Mouse (Mus musculus) myocyte (in vitro differentiated cells): ENCODE data around the gene Yaf2. TPM values are rescaled to one million over a fixed set of nuclear protein-coding genes. Genes with fewer than 3 reads are reported as not detected.

Source experiments
- H3K27me3 ChIP-seq: one replicate; pipeline ENCODE4 v1.6.1; 2011; ENCODE audit not compliant: control insufficient read depth, insufficient read depth, insufficient read length
- H3K36me3 ChIP-seq: one replicate; pipeline ENCODE4 v1.6.1; 2011; ENCODE audit not compliant: control insufficient read depth, insufficient read depth
- H3K4me2 ChIP-seq: one replicate; pipeline ENCODE4 v1.6.1; 2011; ENCODE audit warnings: low read depth, control low read depth
- H3K4me3 ChIP-seq: one replicate; pipeline ENCODE4 v1.5.1; 2011; ENCODE audit warnings: mild to moderate bottlenecking, control low read depth, moderate library complexity
- H3K79me2 ChIP-seq: one replicate; pipeline ENCODE4 v1.6.1; 2011; ENCODE audit not compliant: control insufficient read depth, insufficient read depth
- H3ac ChIP-seq: one replicate; pipeline ENCODE4 v1.6.1; 2011; ENCODE audit not compliant: control insufficient read depth, insufficient read length
- CEBPB ChIP-seq: IDR thresholded peaks from 2 replicates; pipeline ENCODE4 v1.6.1; 2011; ENCODE audit warnings: mild to moderate bottlenecking, moderate library complexity; ENCODE audit not compliant: poor library complexity, insufficient read depth, severe bottlenecking
- E2F4 ChIP-seq: IDR thresholded peaks from one replicate; pipeline ENCODE4 v1.6.1; 2011; ENCODE audit warnings: mild to moderate bottlenecking, control low read depth, moderate library complexity; ENCODE audit not compliant: insufficient read depth
- MAX ChIP-seq: IDR thresholded peaks from one replicate; pipeline ENCODE4 v1.6.1; 2011; ENCODE audit warnings: low read depth, mild to moderate bottlenecking, control low read depth
- MYOD1 ChIP-seq, 3 experiments: IDR thresholded peaks; one replicate each; pipeline ENCODE4 v1.6.1; 2011; ENCODE audit warnings: control low read depth in 2 of 3, low read depth in 2 of 3, mild to moderate bottlenecking in 2 of 3, moderate library complexity in 1 of 3; ENCODE audit not compliant: insufficient read length in 2 of 3, control insufficient read depth in 1 of 3
- MYOG ChIP-seq, 3 experiments: IDR thresholded peaks; one replicate each; pipeline ENCODE4 v1.6.1; 2011; ENCODE audit warnings: control low read depth in 2 of 3, low read depth in 2 of 3, mild to moderate bottlenecking in 2 of 3; ENCODE audit not compliant: insufficient read length in 2 of 3, control insufficient read depth in 1 of 3, insufficient read depth in 1 of 3
- POLR2A ChIP-seq: IDR thresholded peaks from one replicate; pipeline ENCODE4 v1.6.1; 2011; ENCODE audit warnings: low read depth, mild to moderate bottlenecking, control low read depth, moderate library complexity; ENCODE audit not compliant: insufficient read length
- POLR2AphosphoS2 ChIP-seq: IDR thresholded peaks from one replicate; pipeline ENCODE4 v1.6.1; 2011; ENCODE audit warnings: low read depth, control low read depth; ENCODE audit not compliant: insufficient read length
- REST ChIP-seq: IDR thresholded peaks from one replicate; pipeline ENCODE4 v1.6.1; 2011; ENCODE audit warnings: mild to moderate bottlenecking, control low read depth, moderate library complexity; ENCODE audit not compliant: insufficient read depth, insufficient read length
- SRF ChIP-seq: IDR thresholded peaks from one replicate; pipeline ENCODE4 v1.6.1; 2011; ENCODE audit warnings: low read depth; ENCODE audit not compliant: control insufficient read depth, insufficient read length
- TCF12 ChIP-seq: IDR thresholded peaks from one replicate; pipeline ENCODE4 v1.6.1; 2011; ENCODE audit warnings: mild to moderate bottlenecking, control low read depth; ENCODE audit not compliant: poor library complexity, insufficient read depth, severe bottlenecking
- TCF3 ChIP-seq: IDR thresholded peaks from one replicate; pipeline ENCODE4 v1.6.1; 2011; ENCODE audit warnings: low read depth, control low read depth; ENCODE audit not compliant: insufficient read length
- USF1 ChIP-seq: IDR thresholded peaks from one replicate; pipeline ENCODE4 v1.6.1; 2011; ENCODE audit warnings: low read depth, mild to moderate bottlenecking, control low read depth, moderate library complexity
- polyA plus RNA-seq: library from polyadenylated mRNA; unstranded; fragments of >200 nt; fragmentation: generic; extraction: Trizol; gene quantifications from one replicate; pipeline ENCODE4 v1.2.1, GENCODE M21; 2012; ENCODE audit warnings: missing spikeins

Gene Yaf2
- polyA plus RNA-seq, 1 experiment, result 22.1 TPM

DNA sequence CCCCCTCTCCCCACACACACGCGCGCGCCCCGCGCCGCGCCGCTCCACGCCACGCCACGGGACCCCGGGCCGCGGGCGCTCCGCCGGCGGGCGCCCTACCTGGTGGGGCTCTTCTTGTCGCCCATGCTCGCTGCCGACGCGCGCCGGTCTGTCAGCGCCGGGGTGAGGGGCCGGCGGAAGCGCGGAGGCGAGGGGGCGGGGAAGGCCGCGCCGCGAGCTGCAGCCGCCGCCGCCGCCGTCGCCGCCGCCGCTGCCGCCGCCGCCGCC lies 144 bp downstream of the Yaf2 start:
- no peak overlapping the region for H3K4me2 ChIP-seq
- peak overlapping the region; percentile 50 for H3K4me3 ChIP-seq
- peaks cover 42% of the 10 kb centered on the region for H3K79me2 ChIP-seq
- H3K36me3 ChIP-seq, result peaks cover 5% of the 10 kb centered on the region
- peak overlapping the region; percentile 87 for H3ac ChIP-seq
- no peaks in the 10 kb centered on the region for H3K27me3 ChIP-seq
- TF ChIP-seq MYOG (IDR thresholded peaks at IDR 0.05; ENCODE audit: control insufficient read depth in 1 of 3, insufficient read depth in 1 of 3, insufficient read length in 2 of 3, low read depth in 2 of 3), result no peak
- TF ChIP-seq REST, result no peak
- no peak for TF ChIP-seq POLR2A
- no peak for TF ChIP-seq CEBPB
- no peak for TF ChIP-seq USF1
- no peak for TF ChIP-seq MAX
- no peak for TF ChIP-seq POLR2AphosphoS2
- TF ChIP-seq MYOD1 (IDR thresholded peaks at IDR 0.05; ENCODE audit: control insufficient read depth in 1 of 3, insufficient read length in 2 of 3, low read depth in 2 of 3), result no peak
- TF ChIP-seq TCF12, result no peak
- no peak for TF ChIP-seq TCF3
- TF ChIP-seq E2F4, result no peak
- no peak for TF ChIP-seq SRF

DNA sequence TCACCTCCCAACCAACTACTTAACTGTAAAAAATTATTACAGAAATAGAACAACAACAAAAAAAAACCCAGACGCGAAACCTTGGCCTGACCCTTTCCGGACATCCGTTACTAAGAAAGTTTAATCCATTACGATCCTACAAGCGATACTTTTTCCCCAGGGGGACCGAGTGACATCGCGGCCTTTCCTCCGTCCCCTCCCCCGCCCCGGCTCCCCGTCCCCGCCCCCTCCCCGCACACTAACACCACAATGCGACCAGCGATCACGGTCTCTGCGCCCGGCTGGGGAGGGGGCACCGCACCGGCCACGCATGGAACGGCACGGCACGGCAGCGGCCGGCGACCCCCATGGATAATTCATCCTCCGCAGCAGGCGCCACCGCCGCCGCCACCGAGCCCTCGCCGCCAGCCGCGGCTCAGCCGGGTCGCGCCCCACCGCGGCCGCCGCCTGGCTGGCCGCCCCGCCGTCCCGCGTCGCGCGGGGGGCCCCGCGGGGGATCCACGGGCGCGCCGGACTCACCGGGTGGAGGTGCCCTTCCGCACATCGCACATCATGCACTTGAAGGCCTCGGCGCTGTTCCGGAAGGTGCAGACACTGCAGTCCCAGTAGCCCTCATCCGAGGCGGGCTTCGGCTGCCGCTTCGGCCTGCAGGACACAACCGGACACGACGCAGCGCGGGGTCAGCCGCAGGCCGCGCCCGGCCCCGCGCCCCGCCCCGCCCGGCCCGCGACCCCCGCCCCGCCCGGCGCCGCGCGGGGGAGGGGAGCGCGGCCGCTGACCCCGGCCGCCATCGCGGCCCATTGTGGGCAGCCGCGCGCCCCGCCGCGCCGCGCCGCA lies 696 bp downstream of the Yaf2 start:
- TF ChIP-seq TCF3, result no peak
- TF ChIP-seq USF1, result no peak
- TF ChIP-seq MAX, result no peak
- no peak for TF ChIP-seq E2F4
- TF ChIP-seq CEBPB, result no peak
- no peak for TF ChIP-seq SRF
- peak in 1 of 3 experiments; percentile 27 for TF ChIP-seq MYOG (IDR thresholded peaks at IDR 0.05; ENCODE audit: control insufficient read depth in 1 of 3, insufficient read depth in 1 of 3, insufficient read length in 2 of 3, low read depth in 2 of 3)
- no peak for TF ChIP-seq POLR2AphosphoS2
- peak in 1 of 3 experiments; percentile 33 for TF ChIP-seq MYOD1 (IDR thresholded peaks at IDR 0.05; ENCODE audit: control insufficient read depth in 1 of 3, insufficient read length in 2 of 3, low read depth in 2 of 3)
- no peaks in the 10 kb centered on the region for H3K27me3 ChIP-seq
- peak overlapping the region; percentile 87 for H3ac ChIP-seq
- H3K4me3 ChIP-seq, result peak overlapping the region; percentile 50
- H3K79me2 ChIP-seq, result peaks cover 47% of the 10 kb centered on the region
- peak overlapping the region; percentile 72 for H3K4me2 ChIP-seq
- peaks cover 5% of the 10 kb centered on the region for H3K36me3 ChIP-seq

DNA sequence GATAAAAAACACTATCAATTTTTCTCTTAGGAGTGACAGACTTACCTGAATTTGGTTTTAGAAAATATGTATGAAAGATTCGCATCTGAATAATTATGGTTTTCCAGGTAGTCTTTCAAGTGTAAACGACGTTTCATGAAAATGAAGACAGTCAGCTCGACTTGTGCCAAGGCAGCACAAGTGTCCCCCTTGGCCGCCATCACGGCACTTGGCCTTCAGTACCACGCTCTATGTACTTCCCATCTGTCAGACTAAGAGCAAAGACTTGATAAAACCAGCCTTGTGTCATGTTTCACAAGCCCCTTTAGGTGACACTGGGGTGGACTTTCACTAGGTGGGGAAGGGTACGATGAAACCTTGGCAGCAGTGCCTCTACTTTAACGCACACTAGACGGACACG lies 5.5 kb downstream of the Yaf2 start:
- H3K79me2 ChIP-seq, result peaks cover 95% of the 10 kb centered on the region

DNA sequence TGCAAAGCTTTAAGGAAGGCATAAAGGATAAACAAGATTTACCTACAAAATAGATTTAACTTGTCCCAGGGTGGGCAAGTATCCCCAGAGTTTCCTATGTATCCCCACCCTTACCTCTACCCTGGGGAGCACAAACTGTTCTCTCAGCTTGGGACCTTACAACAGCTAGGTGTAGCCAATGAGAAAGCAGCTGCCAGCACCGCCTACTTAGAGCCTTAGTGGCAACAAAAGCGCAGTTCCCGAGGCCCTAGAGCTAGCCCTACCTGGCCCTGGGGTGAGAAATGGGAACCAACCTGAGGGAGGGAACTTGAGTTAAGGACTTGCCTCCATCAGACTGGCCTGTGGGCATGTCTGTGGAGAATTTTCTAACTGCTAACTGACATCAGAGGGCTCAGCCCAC lies 9.5 kb downstream of the Yaf2 start:
- no peak for TF ChIP-seq CEBPB
- H3K79me2 ChIP-seq, result peaks cover 97% of the 10 kb centered on the region

More for the DNA sequence above, 5.5 kb downstream of the Yaf2 start:
- H3ac ChIP-seq, result no peak overlapping the region
- no peak overlapping the region for H3K4me3 ChIP-seq
- TF ChIP-seq POLR2A (no peak), TCF3 (no peak), MAX (no peak), CEBPB (no peak), TCF12 (no peak), MYOG (IDR thresholded peaks at IDR 0.05; ENCODE audit: control insufficient read depth in 1 of 3, insufficient read depth in 1 of 3, insufficient read length in 2 of 3, low read depth in 2 of 3) (no peak), POLR2AphosphoS2 (no peak), REST (no peak), SRF (no peak), E2F4 (no peak)
- H3K4me2 ChIP-seq, result no peak overlapping the region
- peaks cover 9% of the 10 kb centered on the region for H3K36me3 ChIP-seq
- H3K27me3 ChIP-seq, result no peaks in the 10 kb centered on the region

DNA sequence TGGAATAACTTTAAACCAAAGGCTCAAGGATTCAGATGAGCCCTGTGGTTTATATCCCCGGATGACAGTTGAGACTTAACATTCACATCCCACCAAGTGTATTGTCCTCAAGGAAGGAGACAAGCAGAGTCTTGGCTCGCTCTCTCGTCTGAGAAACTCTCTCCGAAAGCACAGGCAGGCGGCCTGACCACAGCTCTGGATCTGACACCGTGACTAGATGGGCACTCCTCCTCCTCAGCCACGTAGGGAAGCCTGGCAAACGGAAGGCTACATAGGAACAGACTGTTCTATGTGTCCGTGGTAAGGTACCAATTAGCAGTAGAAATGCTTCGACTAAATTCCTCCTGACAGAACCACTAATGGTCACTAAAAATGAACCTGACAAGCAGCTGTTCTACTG lies 10.1 kb downstream of the Yaf2 start:
- Histone ChIP-seq H3ac (no peak overlapping the region), H3K79me2 (peaks cover 97% of the 10 kb centered on the region), H3K27me3 (no peaks in the 10 kb centered on the region), H3K36me3 (peaks cover 3% of the 10 kb centered on the region), H3K4me3 (no peak overlapping the region), H3K4me2 (no peak overlapping the region)
- no peak for TF ChIP-seq TCF12
- TF ChIP-seq POLR2A, result no peak
- TF ChIP-seq POLR2AphosphoS2, result no peak
- TF ChIP-seq REST, result no peak
- no peak for TF ChIP-seq E2F4
- no peak for TF ChIP-seq MAX

More for the DNA sequence above, 9.5 kb downstream of the Yaf2 start:
- H3ac ChIP-seq, result no peak overlapping the region
- H3K36me3 ChIP-seq, result peaks cover 3% of the 10 kb centered on the region
- H3K4me3 ChIP-seq, result no peak overlapping the region
- no peaks in the 10 kb centered on the region for H3K27me3 ChIP-seq
- H3K4me2 ChIP-seq, result no peak overlapping the region
